8 mouse cellular contexts compared by ENCODE assay signal in the genomic region with DNA sequence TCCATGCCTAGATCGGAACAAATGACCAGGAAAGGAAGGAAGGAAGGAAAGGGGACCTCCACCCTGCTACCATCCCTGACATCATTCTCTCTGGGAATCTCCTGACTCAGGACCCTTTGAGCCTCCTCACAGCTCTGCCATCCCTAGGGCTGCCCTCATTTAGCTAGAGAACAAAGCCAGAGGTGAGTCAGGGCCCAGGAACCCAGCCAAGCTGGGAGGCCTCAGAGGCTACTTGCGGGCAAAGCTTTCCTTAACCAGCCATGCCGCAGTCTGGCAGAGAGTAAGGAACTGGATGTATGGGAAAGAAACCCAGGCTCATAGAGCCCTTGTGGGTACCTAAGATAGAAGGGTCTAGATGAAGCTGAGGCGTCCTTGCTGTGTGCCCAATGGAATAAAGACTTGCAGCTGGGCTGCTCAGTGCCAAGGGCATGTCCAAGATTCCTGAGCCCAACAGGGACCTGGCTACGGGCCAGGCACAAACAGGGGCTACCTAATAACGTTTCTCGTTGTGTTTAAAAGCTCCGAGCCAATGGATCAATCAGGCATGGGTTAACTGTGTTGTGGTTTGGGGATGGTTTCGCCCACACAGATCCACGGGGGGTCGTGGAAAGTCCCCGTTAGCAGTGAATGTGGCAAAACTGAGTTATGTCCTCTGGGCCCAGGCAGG. TPM values are rescaled to one million over a fixed set of nuclear protein-coding genes. Genes with fewer than 3 reads are reported as not detected.
DNase-seq lines count a peak whose midpoint lies in the region; ATAC-seq and TF ChIP-seq lines count a peak whose summit lies in the region.

No protein-coding gene starts in this region.

- H3K9ac ChIP-seq in forebrain, embryonic 14.5 days (ENCODE audit: low read length): no peak overlapping the region
- no peak overlapping the region; the same call in 1 of the 2 replicates for H3K9ac ChIP-seq in limb, embryonic 12.5 days (replicated peaks)

- ATAC-seq in forebrain, embryonic 14.5 days: peak; percentile 15; the same call in 1 of the 2 replicates
- no peak for ATAC-seq in limb, embryonic 12.5 days (ENCODE audit: insufficient number of reproducible peaks, insufficient read depth, low FRiP score, low TSS enrichment, low read depth)
- ATAC-seq in megakaryocyte-erythroid progenitor cell, adult 5-6 weeks (replicated peaks; ENCODE audit: low FRiP score, low TSS enrichment, poor library complexity, severe bottlenecking): no peak

- no peaks in the 10 kb centered on the region for H3K27me3 ChIP-seq in forebrain, embryonic 14.5 days (replicated peaks; ENCODE audit: control insufficient read depth, insufficient read depth, low read length)
- no peaks in the 10 kb centered on the region for H3K27me3 ChIP-seq in limb, embryonic 12.5 days

- no peak for TF ChIP-seq CTCF in layer of hippocampus, adult 2 months (conservative IDR thresholded peaks at IDR 0.05)

- H3K4me1 ChIP-seq in forebrain, embryonic 14.5 days (ENCODE audit: control insufficient read depth, insufficient read depth, low read length): peaks cover 16% of the 10 kb centered on the region
- H3K4me1 ChIP-seq in limb, embryonic 12.5 days (replicated peaks): peaks cover 98% of the 10 kb centered on the region

- H3K27ac ChIP-seq in layer of hippocampus, adult 2 months: peak overlapping the region; percentile 73
- peak overlapping the region; percentile 1; the same call in 1 of the 2 replicates for H3K27ac ChIP-seq in forebrain, embryonic 14.5 days (ENCODE audit: low read depth, low read length)
- H3K27ac ChIP-seq in limb, embryonic 12.5 days: peak overlapping the region; percentile 94

- no peaks in the 10 kb centered on the region for H3K9me3 ChIP-seq in forebrain, embryonic 14.5 days (replicated peaks; ENCODE audit: control insufficient read depth, low read length)
- no peaks in the 10 kb centered on the region for H3K9me3 ChIP-seq in limb, embryonic 12.5 days

- H3K4me3 ChIP-seq in layer of hippocampus, adult 2 months: no peak overlapping the region
- H3K4me3 ChIP-seq in forebrain, embryonic 14.5 days (ENCODE audit: low read depth, low read length): no peak overlapping the region
- no peak overlapping the region for H3K4me3 ChIP-seq in limb, embryonic 12.5 days (replicated peaks)

- H3K4me2 ChIP-seq in forebrain, embryonic 14.5 days (ENCODE audit: low read length): no peak overlapping the region
- H3K4me2 ChIP-seq in limb, embryonic 12.5 days: no peak overlapping the region

- 41% methylated on average over 12 of the region's 12 CpGs for WGBS in forebrain, embryonic 14.5 days
- WGBS in limb, embryonic 12.5 days: 65% methylated on average over 12 of the region's 12 CpGs

- H3K36me3 ChIP-seq in forebrain, embryonic 14.5 days (ENCODE audit: control insufficient read depth, insufficient read depth, low read length): no peaks in the 10 kb centered on the region
- H3K36me3 ChIP-seq in limb, embryonic 12.5 days: peaks cover 54% of the 10 kb centered on the region

- no peak for DNase-seq in layer of hippocampus, adult 2 months (ENCODE audit: low spot score in 2 of 2)
- no peak for DNase-seq in layer of hippocampus, adult 9-11 months
- DNase-seq in adrenal gland, adult 18-20 months (ENCODE audit: low spot score in 2 of 2): peak; percentile 56 to 69
- DNase-seq in forebrain, embryonic 14.5 days (ENCODE audit: low spot score): peak; percentile 63
- no peak for DNase-seq in left cerebral cortex, adult 8-10 months (ENCODE audit: low spot score in 2 of 2)
- DNase-seq in B cell, adult 2 months: no peak

RNA-seq across cellular contexts. Expression of a gene that starts 6.6 kb away (rescaled TPM):
- total RNA-seq in layer of hippocampus, adult 2 months (2021): 10 to 100 TPM; 13.4 to 14.3 TPM
- 1 to 10 TPM; 7.0 to 7.6 TPM for total RNA-seq in adrenal gland, adult 18-20 months (2021)
- 39.3 and 44.8 TPM in 2 replicates for polyA plus RNA-seq in forebrain, embryonic 14.5 days (2014; fragmentation: Nextera tagmentation; extraction: Ambion mirVana)
- polyA plus RNA-seq in limb, embryonic 12.5 days (2016; fragmentation: Nextera tagmentation; extraction: Ambion mirVana): 188 and 205 TPM in 2 replicates
- 10 to 100 TPM; 13.9 to 20.5 (median 15.7) TPM for total RNA-seq in left cerebral cortex, adult 8-10 months (2022)
- not detected in 2 replicates for total RNA-seq in megakaryocyte-erythroid progenitor cell, adult 5-6 weeks (2014; fragmentation: Nextera tagmentation)
- 0.69 TPM in 1 of 2 replicates, not detected in the other for total RNA-seq in megakaryocyte-erythroid progenitor cell, adult 5-6 weeks (2017)

RNA-seq across cellular contexts. Expression of a gene that starts 34.3 kb away (rescaled TPM):
- total RNA-seq in layer of hippocampus, adult 2 months (2021): 1 to 10 TPM; 5.9 to 6.9 TPM
- 1 to 10 TPM; 7.4 to 7.8 TPM for total RNA-seq in adrenal gland, adult 18-20 months (2021)
- 1.1 TPM in 2 replicates for polyA plus RNA-seq in forebrain, embryonic 14.5 days (2014; fragmentation: Nextera tagmentation; extraction: Ambion mirVana)
- 1.3 and 1.7 TPM in 2 replicates for polyA plus RNA-seq in limb, embryonic 12.5 days (2016; fragmentation: Nextera tagmentation; extraction: Ambion mirVana)
- total RNA-seq in left cerebral cortex, adult 8-10 months (2022): 1 to 10 TPM; 5.4 to 8.6 (median 6.9) TPM
- total RNA-seq in megakaryocyte-erythroid progenitor cell, adult 5-6 weeks (2014; fragmentation: Nextera tagmentation): 8.4 and 11.5 TPM in 2 replicates
- total RNA-seq in megakaryocyte-erythroid progenitor cell, adult 5-6 weeks (2017): 1.8 and 4.9 TPM in 2 replicates

RNA-seq across cellular contexts. Expression of a gene that starts 37.7 kb away (rescaled TPM):
- total RNA-seq in layer of hippocampus, adult 2 months (2021): 10 to 100 TPM; 18.6 to 28.7 TPM
- 10 to 100 TPM; 40.8 to 64.8 TPM for total RNA-seq in adrenal gland, adult 18-20 months (2021)
- 4.9 and 7.2 TPM in 2 replicates for polyA plus RNA-seq in forebrain, embryonic 14.5 days (2014; fragmentation: Nextera tagmentation; extraction: Ambion mirVana)
- 52.7 and 56.6 TPM in 2 replicates for polyA plus RNA-seq in limb, embryonic 12.5 days (2016; fragmentation: Nextera tagmentation; extraction: Ambion mirVana)
- 10 to 100 TPM; 18.1 to 22.4 (median 20.0) TPM for total RNA-seq in left cerebral cortex, adult 8-10 months (2022)
- 1.4 and 12.9 TPM in 2 replicates for total RNA-seq in megakaryocyte-erythroid progenitor cell, adult 5-6 weeks (2014; fragmentation: Nextera tagmentation)
- 0.65 and 2.5 TPM in 2 replicates for total RNA-seq in megakaryocyte-erythroid progenitor cell, adult 5-6 weeks (2017)

Comparison
In these comparisons a context has a peak if more than half of its experiments do, and no peak if none do; other contexts are left out.
1. DNase-seq: peak in adrenal gland, adult 18-20 months (2 of 2) and forebrain, embryonic 14.5 days (single experiment); none in layer of hippocampus, adult 2 months (0 of 2), layer of hippocampus, adult 9-11 months (single experiment), left cerebral cortex, adult 8-10 months (0 of 2) and B cell, adult 2 months (0 of 2).
2. H3K27ac ChIP-seq: peak in every context shown above with its lines; median percentile 94 in limb, embryonic 12.5 days; 73 in layer of hippocampus, adult 2 months; 1 in forebrain, embryonic 14.5 days.
3. RNA of a gene that starts 6.6 kb away (total RNA-seq): 13.9 to 20.5 TPM in left cerebral cortex, adult 8-10 months, 13.4 to 14.3 TPM in layer of hippocampus, adult 2 months and 7.0 to 7.6 TPM in adrenal gland, adult 18-20 months; 0.69 TPM in megakaryocyte-erythroid progenitor cell, adult 5-6 weeks; every median in the first group is over 4 times any median in the second.